Mouse (Mus musculus): ENCODE measurements at regions not wholly inside any gene's neighbourhood (a gene's known extent, or its start where the extent isn't known, plus 50 kb on each side); places are given as distances from the start of the nearest gene placed in this dataset.

GRCm38 (mm10) chr8:24214315-24214714 is 511.3 kb downstream of the Adam3 start:
- no peak for ATAC-seq (replicated peaks; ENCODE audit: low FRiP score)
- H3K4me2 ChIP-seq, result no peak overlapping the region
- WGBS, result 77% methylated on average over 4 of the region's 4 CpGs
- no peaks in the 10 kb centered on the region for H3K36me3 ChIP-seq
- H3K9me3 ChIP-seq (replicated peaks), result no peaks in the 10 kb centered on the region
- H3K9ac ChIP-seq, result no peak overlapping the region
- H3K4me3 ChIP-seq (replicated peaks), result no peak overlapping the region
- H3K27me3 ChIP-seq, result no peaks in the 10 kb centered on the region
- H3K4me1 ChIP-seq, result no peaks in the 10 kb centered on the region
- no peak overlapping the region for H3K27ac ChIP-seq

GRCm38 (mm10) chr8:24212216-24213200 is 513.1 kb downstream of the Adam3 start:
- Histone ChIP-seq H3K27ac (no peak overlapping the region), H3K9me3 (replicated peaks) (no peaks in the 10 kb centered on the region), H3K36me3 (no peaks in the 10 kb centered on the region), H3K4me2 (no peak overlapping the region), H3K27me3 (no peaks in the 10 kb centered on the region), H3K4me3 (replicated peaks) (no peak overlapping the region), H3K9ac (no peak overlapping the region), H3K4me1 (no peaks in the 10 kb centered on the region)
- ATAC-seq (replicated peaks; ENCODE audit: low FRiP score), result no peak
- 85% methylated on average over 3 of the region's 3 CpGs for WGBS

DNA sequence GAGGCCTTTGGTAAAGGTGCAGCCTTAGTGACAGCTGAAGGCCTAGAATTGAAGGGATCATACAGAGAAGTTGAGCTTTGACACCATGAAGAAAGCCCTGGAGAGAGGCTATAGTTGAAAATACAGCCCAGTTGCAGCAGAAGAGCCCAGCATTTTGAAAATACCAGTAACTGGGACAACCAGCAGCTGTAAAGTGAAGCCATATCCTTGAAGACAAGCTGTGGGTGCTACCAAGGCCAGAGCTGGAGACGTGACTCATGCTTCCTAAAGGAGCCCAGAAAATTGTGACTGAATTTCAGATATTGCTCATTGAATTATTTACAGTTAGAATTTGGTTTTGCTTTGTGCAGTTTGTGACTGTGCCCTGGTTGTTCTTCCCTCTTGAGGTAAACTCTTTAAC is 514.6 kb downstream of the Adam3 start:
- no peak overlapping the region for H3K9ac ChIP-seq
- H3K9me3 ChIP-seq (replicated peaks), result no peaks in the 10 kb centered on the region
- no peaks in the 10 kb centered on the region for H3K27me3 ChIP-seq
- no peak overlapping the region for H3K27ac ChIP-seq
- 83% methylated on average over 1 of the region's 1 CpGs for WGBS
- no peak overlapping the region for H3K4me3 ChIP-seq (replicated peaks)
- no peaks in the 10 kb centered on the region for H3K36me3 ChIP-seq
- no peak for ATAC-seq (replicated peaks; ENCODE audit: low FRiP score)
- H3K4me2 ChIP-seq, result no peak overlapping the region
- no peaks in the 10 kb centered on the region for H3K4me1 ChIP-seq

Data from kidney, embryonic 15.5 days (tissue).